Mouse (Mus musculus): Measurements from ENCODE around the gene Ccdc15. TPM values are rescaled to one million over a fixed set of nuclear protein-coding genes. Genes with fewer than 3 reads are reported as not detected.

Ccdc15 gene
- polyA plus RNA-seq (2012), result 7.9 and 9.1 TPM in 2 replicates

DNA sequence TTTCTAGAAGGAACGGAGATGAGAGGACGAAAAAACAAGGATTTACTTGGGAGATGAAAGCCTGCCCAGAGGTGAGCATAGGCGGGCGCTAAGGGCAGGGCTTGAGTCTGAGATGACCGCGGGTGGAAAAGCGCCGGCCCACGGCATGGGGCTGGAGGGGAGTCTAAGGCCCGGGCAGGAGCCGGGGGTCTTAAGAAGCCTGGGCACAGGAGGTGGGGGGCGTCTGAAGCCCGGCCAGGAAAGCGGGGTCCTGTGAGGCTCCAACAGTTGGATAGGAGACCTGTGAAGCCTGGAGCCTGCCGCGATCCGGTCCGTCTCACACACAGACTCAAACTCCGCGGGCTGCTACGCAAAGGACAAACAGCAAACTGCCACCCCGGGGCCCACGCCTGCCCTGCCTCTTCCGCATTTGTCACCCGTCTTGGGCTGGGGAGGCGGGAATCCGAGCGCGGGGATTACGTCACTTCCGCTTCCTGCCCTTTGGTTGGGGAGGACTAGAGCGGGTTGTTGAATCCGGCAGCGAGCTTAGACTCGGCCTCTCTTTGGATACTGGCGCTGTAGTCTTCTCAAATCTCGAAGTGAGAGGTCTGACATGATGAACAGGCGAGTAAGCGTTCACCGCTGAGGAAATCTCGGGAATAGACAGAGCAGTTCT is at the start of gene Ccdc15:
Gene Ccdc15 (minus strand): TSS at position 445 of the 655 bp plus-strand sequence.
- no peak for TF ChIP-seq GATA1 (IDR thresholded peaks at IDR 0.05; ENCODE audit: low read length)

DNA sequence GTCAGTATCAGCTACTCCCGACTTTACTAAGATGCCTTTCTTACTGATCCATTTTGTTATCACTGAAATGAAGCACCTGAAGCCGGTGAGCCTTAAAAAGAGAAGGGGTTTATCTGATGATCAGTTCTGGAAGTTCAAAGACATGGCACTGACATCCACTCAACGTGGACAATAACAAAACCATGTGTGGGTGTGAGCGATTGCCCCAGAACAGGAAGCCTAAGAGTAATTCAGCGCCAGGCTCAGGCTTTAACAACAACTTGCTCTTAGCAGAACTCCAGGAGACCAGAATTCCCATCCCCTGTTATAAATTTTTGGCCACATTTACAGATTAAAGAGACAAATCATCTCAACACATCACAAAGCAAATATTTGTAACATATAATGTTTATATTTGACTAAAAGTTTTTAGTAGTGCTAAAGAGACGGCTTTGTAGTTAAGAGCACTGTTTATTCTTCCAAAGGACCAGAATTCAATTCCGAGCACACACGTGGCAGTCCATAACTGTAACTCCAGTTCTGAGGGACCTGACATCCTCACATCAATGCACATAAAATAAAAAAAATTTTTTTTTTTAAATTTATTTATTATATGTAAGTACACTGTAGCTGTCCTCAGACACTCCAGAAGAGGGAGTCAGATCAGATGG is 45.4 kb upstream of the Ccdc15 start:
- TF ChIP-seq GATA1 (IDR thresholded peaks at IDR 0.05; ENCODE audit: low read length), result no peak

- TF ChIP-seq GATA1 (IDR thresholded peaks at IDR 0.05; ENCODE audit: low read length), result no peak
Observed at GRCm38 (mm10) chr9:37392071-37392470, 43.8 kb upstream of the Ccdc15 start.

DNA sequence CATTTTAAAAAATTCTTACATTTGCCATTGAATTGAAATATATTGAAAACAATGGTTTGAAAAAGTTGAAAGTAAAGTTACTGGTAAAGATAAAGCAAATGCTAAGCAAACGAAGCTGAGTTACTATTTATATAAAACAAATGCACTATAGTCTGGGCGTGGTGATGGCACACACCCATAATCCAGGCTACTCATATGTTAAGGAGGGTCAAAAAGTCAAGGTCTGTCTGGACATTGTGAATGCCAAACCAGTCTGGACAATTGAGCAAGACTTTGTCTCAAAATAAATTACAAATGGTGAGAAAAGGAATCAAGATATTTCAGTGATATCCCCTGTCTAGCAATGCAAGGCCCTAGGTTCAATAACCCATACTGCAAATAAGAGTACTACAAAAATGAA is 42.7 kb upstream of the Ccdc15 start:
- TF ChIP-seq GATA1 (IDR thresholded peaks at IDR 0.05; ENCODE audit: low read length), result no peak

DNA sequence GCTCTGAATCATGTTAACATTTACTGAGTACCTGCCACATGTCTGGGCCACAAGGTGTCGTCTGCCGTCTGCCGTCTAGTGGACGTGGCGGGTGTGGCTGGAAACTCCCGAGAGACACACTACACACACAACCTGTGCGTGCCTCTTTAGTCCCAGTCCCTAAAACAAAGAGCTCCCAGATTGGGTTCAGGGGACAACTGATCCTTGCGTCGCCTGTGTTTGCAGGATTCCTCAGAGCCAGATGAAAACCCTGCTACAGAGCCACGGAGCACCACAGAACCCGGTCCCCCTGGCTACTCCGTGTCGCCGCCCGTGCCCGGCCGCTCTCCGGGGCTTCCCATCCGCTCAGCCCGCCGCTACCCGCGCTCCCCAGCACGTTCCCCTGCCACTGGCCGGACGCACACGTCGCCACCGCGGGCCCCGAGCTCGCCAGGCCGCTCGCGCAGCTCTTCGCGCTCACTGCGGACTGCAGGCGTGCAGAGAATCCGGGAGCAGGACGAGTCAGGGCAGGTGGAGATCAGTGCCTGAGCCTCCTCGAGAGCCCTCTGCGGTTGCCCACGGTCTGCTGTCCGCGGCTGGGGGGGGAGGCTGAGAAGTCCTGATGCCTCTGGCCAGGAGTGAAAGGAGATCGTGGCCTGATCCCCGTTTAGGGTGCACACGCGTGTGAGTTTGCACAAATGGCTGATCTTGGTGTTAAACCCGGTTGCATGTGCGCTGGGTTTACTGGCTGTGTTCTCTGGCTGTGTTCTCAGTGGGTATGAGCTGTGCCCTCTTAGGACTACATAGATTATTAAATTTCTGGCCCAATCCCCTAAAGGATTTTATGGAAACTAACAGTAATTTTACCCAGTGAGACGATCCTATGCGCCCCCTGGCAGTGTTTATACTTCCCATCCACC is 36.3 kb upstream of the Ccdc15 start:
- no peak for TF ChIP-seq GATA1 (IDR thresholded peaks at IDR 0.05; ENCODE audit: low read length)

- no peak for TF ChIP-seq GATA1 (IDR thresholded peaks at IDR 0.05; ENCODE audit: low read length)
Observed at GRCm38 (mm10) chr9:37383161-37383560, 34.9 kb upstream of the Ccdc15 start.

GRCm38 (mm10) chr9:37375718-37376117 is 27.5 kb upstream of the Ccdc15 start:
- no peak for TF ChIP-seq GATA1 (IDR thresholded peaks at IDR 0.05; ENCODE audit: low read length)

DNA sequence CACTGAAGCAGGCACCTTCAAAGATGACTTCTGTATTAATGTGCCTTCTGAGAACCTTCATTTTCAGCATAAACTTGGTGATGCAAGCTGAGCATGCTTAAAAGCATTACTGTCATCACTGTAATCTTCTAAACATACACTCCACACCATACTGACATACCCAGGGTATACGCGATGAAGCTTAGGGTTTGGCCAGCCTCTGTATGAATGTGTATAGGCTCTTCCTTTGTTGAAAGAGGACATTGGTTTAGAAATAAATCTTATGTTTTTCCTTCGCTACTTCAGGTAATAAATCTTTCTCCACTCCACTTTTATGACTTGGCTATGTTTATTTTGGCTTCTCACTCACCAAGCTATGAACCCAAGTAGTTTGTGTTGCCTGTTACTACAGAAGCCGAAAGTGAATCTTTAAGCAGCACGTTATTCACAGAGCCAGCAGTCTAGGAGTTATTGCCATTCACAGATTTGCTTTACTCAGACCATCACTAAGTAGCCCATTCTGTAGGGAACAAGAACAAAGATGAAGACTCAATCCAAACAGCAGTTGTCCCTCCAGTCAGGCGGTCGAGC is 23.1 kb upstream of the Ccdc15 start:
- no peak for TF ChIP-seq GATA1 (IDR thresholded peaks at IDR 0.05; ENCODE audit: low read length)

GRCm38 (mm10) chr9:37368860-37369259 is 20.6 kb upstream of the Ccdc15 start:
- TF ChIP-seq GATA1 (IDR thresholded peaks at IDR 0.05; ENCODE audit: low read length), result no peak

GRCm38 (mm10) chr9:37368081-37368830 is 20.0 kb upstream of the Ccdc15 start:
- TF ChIP-seq GATA1 (IDR thresholded peaks at IDR 0.05; ENCODE audit: low read length), result no peak

GRCm38 (mm10) chr9:37367301-37368080 is 19.3 kb upstream of the Ccdc15 start, which contains the start of gene Hepacam:
TSS of gene Hepacam (plus strand) at chr9:37367351.
- TF ChIP-seq GATA1 (IDR thresholded peaks at IDR 0.05; ENCODE audit: low read length), result no peak

- no peak for TF ChIP-seq GATA1 (IDR thresholded peaks at IDR 0.05; ENCODE audit: low read length)
Observed at GRCm38 (mm10) chr9:37365706-37366105, 17.5 kb upstream of the Ccdc15 start.

DNA sequence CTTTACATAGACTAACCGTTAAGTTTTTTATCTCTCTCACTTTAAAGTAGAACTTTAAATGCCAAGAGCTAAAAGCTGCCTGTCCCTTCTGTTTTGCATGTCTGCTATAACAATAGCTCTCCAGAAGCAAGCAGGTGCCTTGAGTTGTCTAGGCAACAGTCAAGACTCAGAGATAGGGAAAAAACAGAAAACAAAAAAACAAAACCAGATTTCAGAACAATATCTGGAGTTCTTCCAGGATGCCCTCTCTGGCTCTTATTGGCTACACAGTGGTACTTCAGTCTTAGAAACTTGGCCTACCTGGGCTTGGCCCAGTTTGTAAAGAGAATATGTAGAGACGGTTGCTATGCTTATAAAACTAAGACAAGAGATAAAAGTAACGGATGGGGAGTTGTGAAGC is 16.2 kb upstream of the Ccdc15 start:
- no peak for TF ChIP-seq GATA1 (IDR thresholded peaks at IDR 0.05; ENCODE audit: low read length)

GRCm38 (mm10) chr9:37363551-37363950 is 15.3 kb upstream of the Ccdc15 start:
- no peak for TF ChIP-seq GATA1 (IDR thresholded peaks at IDR 0.05; ENCODE audit: low read length)

Data from G1E-ER4 (cell line).